Mouse (Mus musculus): ENCODE measurements at regions not wholly inside any gene's neighbourhood (a gene's known extent, or its start where the extent isn't known, plus 50 kb on each side); places are given as distances from the start of the nearest gene placed in this dataset.
A peak's percentile ranks its signal among the peaks of the same experiment; 100 is the strongest.
"Not testable (repeated sequence)": the region's sequence is repeated elsewhere in the genome, so short reads cannot be mapped to it uniquely, and the experiment has no call there.

- no peak overlapping the region for H3K27ac ChIP-seq
- H3K4me3 ChIP-seq: no peak overlapping the region
- TF ChIP-seq CTCF (conservative IDR thresholded peaks at IDR 0.05): no peak
- no peak for DNase-seq (ENCODE audit: low spot score in 2 of 2)
Observed at GRCm38 (mm10) chr6:25101761-25102160, 145.7 kb upstream of the Tmem229a start.

- TF ChIP-seq CTCF (conservative IDR thresholded peaks at IDR 0.05): no peak
- DNase-seq (ENCODE audit: low spot score in 2 of 2): peak in 1 of 2 experiments; percentile 55
- Histone ChIP-seq H3K4me3 (no peak overlapping the region), H3K27ac (peak overlapping the region; percentile 74)
Observed at GRCm38 (mm10) chr6:25087167-25087566, 131.1 kb upstream of the Tmem229a start.

DNA sequence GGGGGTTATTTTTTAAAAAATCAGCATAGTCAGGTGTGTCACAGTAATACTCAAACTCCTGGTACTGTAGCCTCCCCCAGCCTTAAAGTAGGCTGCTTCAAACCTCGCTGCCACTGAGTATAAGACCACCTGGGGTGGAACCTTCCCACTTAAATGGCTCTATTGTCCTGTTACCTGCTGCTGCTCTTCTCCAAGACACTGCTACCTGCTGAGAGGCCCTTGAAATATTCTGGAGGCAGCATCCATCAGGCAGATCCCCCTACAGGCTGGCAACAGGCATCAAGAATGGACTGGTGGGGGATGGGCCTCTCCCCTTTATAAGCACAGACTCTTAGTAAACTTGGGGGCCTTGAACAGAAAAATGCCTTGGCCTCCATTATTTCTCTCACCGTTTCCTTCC lies 129.8 kb upstream of the Tmem229a start:
- no peak overlapping the region for H3K27ac ChIP-seq
- DNase-seq (ENCODE audit: low spot score in 2 of 2): no peak
- no peak for TF ChIP-seq CTCF (conservative IDR thresholded peaks at IDR 0.05)
- H3K4me3 ChIP-seq: no peak overlapping the region

DNA sequence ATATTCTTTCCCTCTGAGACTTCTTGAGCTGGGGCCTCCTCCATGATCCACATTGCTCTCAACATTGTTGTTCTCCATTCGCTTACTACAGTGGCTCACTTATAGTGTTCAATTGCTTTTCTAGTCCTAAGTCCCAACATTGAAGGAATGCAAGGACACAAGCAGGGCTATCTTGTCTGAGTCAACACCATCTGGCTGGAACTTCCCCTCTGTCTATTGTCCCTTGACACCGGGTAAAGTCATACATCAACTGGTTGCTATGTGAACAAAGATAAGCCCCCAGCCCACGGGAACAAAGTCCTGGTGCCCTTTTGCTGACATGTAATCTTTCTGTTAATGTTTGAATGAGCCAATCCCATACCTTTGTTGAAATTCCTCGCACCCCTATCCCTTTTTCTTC lies 129.2 kb upstream of the Tmem229a start:
- not testable (repeated sequence) for H3K4me3 ChIP-seq; DNase-seq (ENCODE audit: low spot score in 2 of 2); H3K27ac ChIP-seq

GRCm38 (mm10) chr6:25065913-25066312 lies 109.8 kb upstream of the Tmem229a start:
- no peak for DNase-seq (ENCODE audit: low spot score in 2 of 2)
- H3K4me3 ChIP-seq: no peak overlapping the region
- no peak overlapping the region for H3K27ac ChIP-seq
- TF ChIP-seq CTCF (conservative IDR thresholded peaks at IDR 0.05): no peak

DNA sequence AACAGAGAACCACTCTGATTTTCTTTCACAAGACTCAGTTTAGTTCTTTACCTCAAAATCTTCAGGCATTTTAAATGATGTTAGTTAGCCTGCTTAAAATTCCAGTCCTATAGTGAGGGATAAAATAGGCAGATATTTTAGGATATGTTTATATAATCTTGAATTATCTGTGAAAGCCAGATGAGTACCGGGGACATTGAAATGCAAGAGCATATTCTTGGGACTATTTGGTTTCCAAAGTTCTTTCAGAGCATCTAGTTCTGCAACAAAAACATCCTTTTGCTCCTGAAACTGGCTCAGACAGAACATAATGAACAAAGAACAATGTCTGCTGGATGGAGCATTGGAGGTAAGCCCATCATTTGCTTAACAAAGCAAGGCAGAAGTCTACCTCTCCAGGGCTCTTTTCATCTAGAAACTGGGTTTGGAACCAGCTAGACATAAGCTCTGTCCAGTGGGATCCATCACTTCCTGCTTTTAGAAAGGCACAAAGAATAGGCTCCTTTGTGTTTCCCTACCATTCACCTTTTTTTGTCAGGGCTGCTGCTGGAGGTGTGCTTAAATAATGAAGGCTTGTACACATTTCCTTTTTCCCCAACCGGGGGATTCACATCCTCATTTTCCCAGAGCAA lies 76.9 kb upstream of the Tmem229a start:
- peak overlapping the region; percentile 49 for H3K27ac ChIP-seq
- H3K4me3 ChIP-seq: no peak overlapping the region
- no peak for TF ChIP-seq CTCF (conservative IDR thresholded peaks at IDR 0.05)
- DNase-seq (ENCODE audit: low spot score in 2 of 2): no peak

GRCm38 (mm10) chr6:25026953-25027352 lies 70.9 kb upstream of the Tmem229a start:
- TF ChIP-seq CTCF (conservative IDR thresholded peaks at IDR 0.05): peak; percentile 83
- DNase-seq (ENCODE audit: low spot score in 2 of 2): no peak
- no peak overlapping the region for H3K4me3 ChIP-seq
- no peak overlapping the region for H3K27ac ChIP-seq

- peak; percentile 23 to 48 for DNase-seq (ENCODE audit: low spot score in 2 of 2)
- no peak overlapping the region for H3K27ac ChIP-seq
- TF ChIP-seq CTCF (conservative IDR thresholded peaks at IDR 0.05): peak; percentile 88
- no peak overlapping the region for H3K4me3 ChIP-seq
Observed at GRCm38 (mm10) chr6:25020005-25020772, 64.1 kb upstream of the Tmem229a start.

DNA sequence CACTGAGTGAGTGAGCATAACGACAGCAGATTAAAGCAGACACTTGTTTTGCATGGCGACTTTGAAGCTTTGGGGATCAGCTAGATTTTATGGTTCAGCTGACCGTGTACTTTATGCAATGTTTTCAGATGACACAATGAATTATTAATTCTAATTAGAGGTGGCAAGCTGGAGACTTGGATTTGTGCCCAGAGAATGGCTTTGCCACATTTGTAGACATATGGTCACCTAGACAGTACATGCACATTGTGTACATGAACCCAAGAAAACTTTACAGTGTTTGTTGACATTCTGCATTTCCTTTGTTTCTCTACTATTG lies 57.1 kb upstream of the Tmem229a start:
- H3K4me3 ChIP-seq: no peak overlapping the region
- no peak for TF ChIP-seq CTCF (conservative IDR thresholded peaks at IDR 0.05)
- DNase-seq (ENCODE audit: low spot score in 2 of 2): no peak
- no peak overlapping the region for H3K27ac ChIP-seq

GRCm38 (mm10) chr6:25012376-25013287 lies 56.5 kb upstream of the Tmem229a start:
- DNase-seq (ENCODE audit: low spot score in 2 of 2): no peak
- TF ChIP-seq CTCF (conservative IDR thresholded peaks at IDR 0.05): no peak
- Histone ChIP-seq H3K4me3 (no peak overlapping the region), H3K27ac (no peak overlapping the region)

DNA sequence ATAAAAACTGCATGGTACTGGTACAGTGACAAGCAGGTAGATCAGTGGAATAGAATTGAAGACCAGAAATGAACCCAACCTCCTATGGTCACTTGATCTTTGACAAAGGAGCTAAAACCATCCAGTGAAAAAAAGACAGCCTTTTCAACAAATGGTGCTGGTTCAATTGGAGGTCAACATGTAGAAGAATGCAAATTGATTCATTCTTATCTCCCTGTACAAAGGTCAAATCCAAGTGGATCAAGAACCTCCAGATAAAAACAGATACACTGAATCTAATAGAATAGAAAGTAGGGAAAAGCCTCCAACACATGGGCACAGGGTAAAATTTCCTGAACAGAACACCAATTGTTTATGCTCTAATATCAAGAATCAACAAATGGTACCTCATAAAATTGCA lies 52.8 kb upstream of the Tmem229a start:
- H3K4me3 ChIP-seq; DNase-seq (ENCODE audit: low spot score in 2 of 2); H3K27ac ChIP-seq: not testable (repeated sequence)
